ENCODE assay signal across 8 mouse cellular contexts in genomic region chr5:134485900-134486665, GRCm38 (mm10). TPM values are rescaled to one million over a fixed set of nuclear protein-coding genes. Genes with fewer than 3 reads are reported as not detected.
A peak's percentile ranks its signal among the peaks of the same experiment; 100 is the strongest.
DNase-seq lines count a peak whose midpoint lies in the region; ATAC-seq lines count a peak whose summit lies in the region.

No protein-coding gene starts in this region.

- H3K4me3 ChIP-seq in embryonic facial prominence, embryonic 14.5 days (ENCODE audit: low read depth, low read length) = no peak overlapping the region

- H3K4me1 ChIP-seq in embryonic facial prominence, embryonic 14.5 days (ENCODE audit: control insufficient read depth, insufficient read depth, low read length) = no peaks in the 10 kb centered on the region

- peaks cover 20% of the 10 kb centered on the region for H3K36me3 ChIP-seq in embryonic facial prominence, embryonic 14.5 days (ENCODE audit: control insufficient read depth, insufficient read depth, low read length)

- DNase-seq in frontal cortex, postnatal 10 days (ENCODE audit: low spot score in 2 of 2) = no peak
- peak; percentile 67 to 75 for DNase-seq in adrenal gland, postnatal 36 days
- DNase-seq in embryonic facial prominence, embryonic 14.5 days (ENCODE audit: low spot score) = peak; percentile 85
- DNase-seq in heart, postnatal 14 days = peak; percentile 68 to 79
- DNase-seq in kidney, postnatal 4 days = peak; percentile 82 to 85
- DNase-seq in right cerebral cortex, postnatal 4 days = peak; percentile 78

- 58% methylated on average over 13 of the region's 13 CpGs for WGBS in embryonic facial prominence, embryonic 14.5 days

- intact Hi-C loops in heart, postnatal 14 days (cut with DNase I) = loop anchor here (1.0 to 5.0 kb wide), 2 partner anchors 101 to 309 kb away; partner anchors contain the start of gene Rcc1l

- H3K27me3 ChIP-seq in embryonic facial prominence, embryonic 14.5 days (replicated peaks; ENCODE audit: control insufficient read depth, insufficient read depth, low read length) = no peaks in the 10 kb centered on the region

- no peak overlapping the region for H3K4me2 ChIP-seq in embryonic facial prominence, embryonic 14.5 days (ENCODE audit: low read depth, low read length)

- no peaks in the 10 kb centered on the region for H3K9me3 ChIP-seq in embryonic facial prominence, embryonic 14.5 days (ENCODE audit: control insufficient read depth, low read length)

- no peak overlapping the region for H3K27ac ChIP-seq in embryonic facial prominence, embryonic 14.5 days (replicated peaks; ENCODE audit: low read depth, low read length)

- no peak overlapping the region for H3K9ac ChIP-seq in embryonic facial prominence, embryonic 14.5 days (ENCODE audit: low read depth, low read length)

- peak; percentile 80 for ATAC-seq in frontal cortex, adult (ENCODE audit: low TSS enrichment)
- peak; percentile 62 for ATAC-seq in embryonic facial prominence, embryonic 14.5 days (ENCODE audit: low read depth)
- peak; percentile 87 for ATAC-seq in megakaryocyte, adult 5-6 weeks (ENCODE audit: poor library complexity, severe bottlenecking)

RNA-seq across cellular contexts. Expression of gene Gtf2ird1, which starts 29.6 kb away (rescaled TPM):
- total RNA-seq in adrenal gland, postnatal 36 days (2021) = 10 to 100 TPM; 44.4 to 59.1 TPM
- polyA plus RNA-seq in embryonic facial prominence, embryonic 14.5 days (2014; fragmentation: Nextera tagmentation; extraction: Ambion mirVana) = 80.3 and 91.2 TPM in 2 replicates
- 10 to 100 TPM; 28.6 to 30.9 TPM for total RNA-seq in heart, postnatal 14 days (2021)
- 4.9 and 5.7 TPM in 2 replicates for total RNA-seq in megakaryocyte, adult 5-6 weeks (2015)
- 4.4 and 8.7 TPM in 2 replicates for total RNA-seq in megakaryocyte, adult 5-6 weeks (2017)

Comparison
In these comparisons a context has a peak if more than half of its experiments do, and no peak if none do; other contexts are left out.
1. DNase-seq: peak in adrenal gland, postnatal 36 days (2 of 2), embryonic facial prominence, embryonic 14.5 days (single experiment), heart, postnatal 14 days (2 of 2), kidney, postnatal 4 days (2 of 2) and right cerebral cortex, postnatal 4 days (single experiment); none in frontal cortex, postnatal 10 days (0 of 2).
2. Peak in every context shown above with its lines, with median percentiles within 50 percentile points of each other: ATAC-seq.